Mouse (Mus musculus) heart, adult 2 months (tissue): Measurements from ENCODE around the gene Unc79. TPM values are rescaled to one million over a fixed set of nuclear protein-coding genes. Genes with fewer than 3 reads are reported as not detected.
A peak's percentile ranks its signal among the peaks of the same experiment; 100 is the strongest.

ENCODE experiments used
- DNase-seq, 2 experiments: peaks; one replicate each; pipeline ENCODE4 v3.0.0; 2021
- H3K27ac ChIP-seq: fragments of 200-600 bp; 2 replicates; pipeline ENCODE4 v1.8.1; 2022
- H3K27me3 ChIP-seq: fragments of 200-500 bp; 2 replicates; pipeline ENCODE4 v1.6.1; 2012; ENCODE audit warnings: mild to moderate bottlenecking, low read length, inconsistent platforms, mixed read lengths; ENCODE audit not compliant: control insufficient read depth, insufficient read depth
- H3K36me3 ChIP-seq: fragments of 200-500 bp; 2 replicates; pipeline ENCODE4 v1.6.1; 2012; ENCODE audit warnings: low read length, inconsistent platforms; ENCODE audit not compliant: control insufficient read depth, insufficient read depth
- H3K4me1 ChIP-seq: fragments of 200-500 bp; 2 replicates; pipeline ENCODE4 v1.6.1; 2011; ENCODE audit warnings: low read length; ENCODE audit not compliant: control insufficient read depth, insufficient read depth
- H3K4me3 ChIP-seq: fragments of 200-600 bp; 2 replicates; pipeline ENCODE4 v1.8.1; 2022
- H3K79me2 ChIP-seq: fragments of 200-500 bp; replicated peaks from 2 replicates; pipeline ENCODE4 v1.6.1; 2012; ENCODE audit warnings: mild to moderate bottlenecking, inconsistent platforms, low read length, moderate library complexity, mixed read lengths; ENCODE audit not compliant: control insufficient read depth, insufficient read depth
- H3K9ac ChIP-seq: fragments of 200-500 bp; 2 replicates; pipeline ENCODE4 v1.6.1; 2012; ENCODE audit warnings: low read depth, mild to moderate bottlenecking, control low read depth, inconsistent platforms, low read length, mixed read lengths
- CTCF ChIP-seq: fragments of 200-600 bp; IDR thresholded peaks from 2 replicates; pipeline ENCODE4 v1.8.1; 2022; ENCODE audit warnings: antibody characterized with exemption, mild to moderate bottlenecking, moderate library complexity
- EP300 ChIP-seq: fragments of 200-500 bp; IDR thresholded peaks from 2 replicates; pipeline ENCODE4 v1.6.1; 2011; ENCODE audit warnings: low read depth, low read length, control low read depth; ENCODE audit not compliant: insufficient read depth
- POLR2A ChIP-seq: fragments of 200-500 bp; IDR thresholded peaks from 2 replicates; pipeline ENCODE4 v1.6.1; 2011; ENCODE audit warnings: mild to moderate bottlenecking, low read depth, low read length, control low read depth; ENCODE audit not compliant: insufficient read depth
- WGBS: fragments of 180-500 bp; shearing (Covaris S2); methylation state at CpG from one replicate; pipeline ENCODE4 v1.1.7; 2018; 5-methylcytosine and 5-hydroxymethylcytosine counted together
- intact Hi-C: fragments of 180-260 bp; cut with DNase I; formaldehyde crosslinking; loops from one replicate; pipeline ENCODE4 v1.15.1; 2025
- polyA plus RNA-seq: library from polyadenylated mRNA; depleted of rRNA; stranded (reverse); fragments of >200 nt; gene quantifications from 2 replicates; pipeline ENCODE4 v1.2.3, GENCODE M21; 2012
- total RNA-seq, 2 experiments: library from RNA; stranded (reverse); gene quantifications; 2 replicates each; pipeline ENCODE4 v1.2.3; 2021

Gene Unc79
- total and polyA plus RNA-seq, 3 experiments = 0.05 to 0.20 (median 0.05) TPM

GRCm38 (mm10) chr12:103209581-103209980 is 260.9 kb downstream of the Unc79 start:
- H3K79me2 ChIP-seq = no peaks in the 10 kb centered on the region
- no peak overlapping the region for H3K4me3 ChIP-seq
- H3K27me3 ChIP-seq = no peaks in the 10 kb centered on the region
- WGBS = 88% methylated on average over 7 of the region's 7 CpGs
- TF ChIP-seq CTCF = no peak
- TF ChIP-seq EP300 = no peak
- TF ChIP-seq POLR2A = no peak
- intact Hi-C loops = no loop called here
- H3K27ac ChIP-seq = no peak overlapping the region
- no peak for DNase-seq
- no peak overlapping the region for H3K9ac ChIP-seq
- no peaks in the 10 kb centered on the region for H3K36me3 ChIP-seq
- no peaks in the 10 kb centered on the region for H3K4me1 ChIP-seq

- Histone ChIP-seq H3K4me1 (no peaks in the 10 kb centered on the region), H3K79me2 (no peaks in the 10 kb centered on the region), H3K9ac (no peak overlapping the region), H3K27ac (no peak overlapping the region), H3K27me3 (no peaks in the 10 kb centered on the region), H3K36me3 (no peaks in the 10 kb centered on the region), H3K4me3 (no peak overlapping the region)
- intact Hi-C loops = no loop called here
- WGBS = 54% methylated on average over 5 of the region's 5 CpGs
- DNase-seq = no peak
- TF ChIP-seq POLR2A (no peak), CTCF (no peak)
Observed at GRCm38 (mm10) chr12:103211078-103211477, 262.4 kb downstream of the Unc79 start.

GRCm38 (mm10) chr12:103213591-103213990 is 264.9 kb downstream of the Unc79 start:
- WGBS = 72% methylated on average over 2 of the region's 2 CpGs
- no peak overlapping the region for H3K4me3 ChIP-seq
- no peak for DNase-seq
- H3K36me3 ChIP-seq = no peaks in the 10 kb centered on the region
- intact Hi-C loops = no loop called here
- no peaks in the 10 kb centered on the region for H3K79me2 ChIP-seq
- H3K27ac ChIP-seq = no peak overlapping the region
- no peak overlapping the region for H3K9ac ChIP-seq
- TF ChIP-seq CTCF = no peak
- no peak for TF ChIP-seq POLR2A
- TF ChIP-seq EP300 = no peak
- no peaks in the 10 kb centered on the region for H3K27me3 ChIP-seq
- no peaks in the 10 kb centered on the region for H3K4me1 ChIP-seq

GRCm38 (mm10) chr12:103214270-103214669 is 265.6 kb downstream of the Unc79 start:
- peak; percentile 23 to 32 for DNase-seq
- Histone ChIP-seq H3K9ac (no peak overlapping the region), H3K27ac (no peak overlapping the region), H3K27me3 (no peaks in the 10 kb centered on the region), H3K4me3 (no peak overlapping the region), H3K4me1 (no peaks in the 10 kb centered on the region), H3K79me2 (no peaks in the 10 kb centered on the region), H3K36me3 (no peaks in the 10 kb centered on the region)
- no peak for TF ChIP-seq CTCF
- intact Hi-C loops = no loop called here
- 30% methylated on average over 10 of the region's 10 CpGs for WGBS

- DNase-seq = no peak
- Histone ChIP-seq H3K4me3 (no peak overlapping the region), H3K9ac (no peak overlapping the region), H3K4me1 (no peaks in the 10 kb centered on the region), H3K79me2 (no peaks in the 10 kb centered on the region), H3K27ac (no peak overlapping the region), H3K27me3 (no peaks in the 10 kb centered on the region), H3K36me3 (no peaks in the 10 kb centered on the region)
- no peak for TF ChIP-seq CTCF
- no peak for TF ChIP-seq POLR2A
- TF ChIP-seq EP300 = no peak
- intact Hi-C loops = no loop called here
- WGBS = 91% methylated on average over 2 of the region's 2 CpGs
Observed at GRCm38 (mm10) chr12:103214797-103215196, 266.1 kb downstream of the Unc79 start.

- WGBS = 67% methylated on average over 6 of the region's 6 CpGs
- Histone ChIP-seq H3K27me3 (no peaks in the 10 kb centered on the region), H3K27ac (no peak overlapping the region), H3K4me3 (no peak overlapping the region), H3K9ac (no peak overlapping the region), H3K79me2 (no peaks in the 10 kb centered on the region), H3K36me3 (no peaks in the 10 kb centered on the region), H3K4me1 (no peaks in the 10 kb centered on the region)
- TF ChIP-seq EP300 (no peak), POLR2A (no peak), CTCF (no peak)
- no peak for DNase-seq
- intact Hi-C loops = no loop called here
Observed at GRCm38 (mm10) chr12:103215877-103216610, 267.4 kb downstream of the Unc79 start.
